Mouse (Mus musculus): ENCODE results near the gene Fat2. TPM values are rescaled to one million over a fixed set of nuclear protein-coding genes. Genes with fewer than 3 reads are reported as not detected.

Gene Fat2
- polyA plus RNA-seq, 1 experiment from 2014 or later: not detected

- WGBS (ENCODE audit: missing documents): 100% methylated on average over 2 of the region's 2 CpGs
- H3K4me3 ChIP-seq (ENCODE audit: inconsistent target): no peak overlapping the region
- no peak overlapping the region for H3K27ac ChIP-seq
- H3K79me2 ChIP-seq (ENCODE audit: inconsistent target): no peaks in the 10 kb centered on the region
- H3K36me3 ChIP-seq (ENCODE audit: inconsistent target): no peaks in the 10 kb centered on the region
Observed at GRCm38 (mm10) chr11:55356846-55357245, 20.5 kb upstream of the Fat2 start.

- Histone ChIP-seq H3K79me2 (ENCODE audit: inconsistent target) (no peaks in the 10 kb centered on the region), H3K36me3 (ENCODE audit: inconsistent target) (no peaks in the 10 kb centered on the region), H3K4me3 (ENCODE audit: inconsistent target) (no peak overlapping the region), H3K27ac (no peak overlapping the region)
- 83% methylated on average over 11 of the region's 11 CpGs for WGBS (ENCODE audit: missing documents)
Observed at GRCm38 (mm10) chr11:55341961-55342371, 5.6 kb upstream of the Fat2 start.

- no peak overlapping the region for H3K27ac ChIP-seq
- WGBS (ENCODE audit: missing documents): 63% methylated on average over 2 of the region's 2 CpGs
- no peaks in the 10 kb centered on the region for H3K79me2 ChIP-seq (ENCODE audit: inconsistent target)
- H3K4me3 ChIP-seq (ENCODE audit: inconsistent target): no peak overlapping the region
- H3K36me3 ChIP-seq (ENCODE audit: inconsistent target): no peaks in the 10 kb centered on the region
Observed at GRCm38 (mm10) chr11:55340789-55341188, 4.4 kb upstream of the Fat2 start.

GRCm38 (mm10) chr11:55337032-55337769 is 837 bp upstream of the Fat2 start:
- Histone ChIP-seq H3K4me3 (ENCODE audit: inconsistent target) (no peak overlapping the region), H3K79me2 (ENCODE audit: inconsistent target) (no peaks in the 10 kb centered on the region), H3K36me3 (ENCODE audit: inconsistent target) (no peaks in the 10 kb centered on the region), H3K27ac (no peak overlapping the region)
- WGBS (ENCODE audit: missing documents): 68% methylated on average over 5 of the region's 5 CpGs

- H3K27ac ChIP-seq: no peak overlapping the region
- 88% methylated on average over 13 of the region's 14 CpGs for WGBS (ENCODE audit: missing documents)
Observed at GRCm38 (mm10) chr11:55335314-55336076, 869 bp downstream of the Fat2 start.

GRCm38 (mm10) chr11:55334545-55334944 is 1.8 kb downstream of the Fat2 start:
- no peaks in the 10 kb centered on the region for H3K79me2 ChIP-seq (ENCODE audit: inconsistent target)
- 93% methylated on average over 4 of the region's 4 CpGs for WGBS (ENCODE audit: missing documents)
- no peaks in the 10 kb centered on the region for H3K36me3 ChIP-seq (ENCODE audit: inconsistent target)
- H3K27ac ChIP-seq: no peak overlapping the region
- no peak overlapping the region for H3K4me3 ChIP-seq (ENCODE audit: inconsistent target)

More at GRCm38 (mm10) chr11:55335314-55336076, 869 bp downstream of the Fat2 start:
- Histone ChIP-seq H3K4me3 (ENCODE audit: inconsistent target) (no peak overlapping the region), H3K36me3 (ENCODE audit: inconsistent target) (no peaks in the 10 kb centered on the region), H3K79me2 (ENCODE audit: inconsistent target) (no peaks in the 10 kb centered on the region)

GRCm38 (mm10) chr11:55334063-55334462 is 2.3 kb downstream of the Fat2 start:
- H3K27ac ChIP-seq: no peak overlapping the region
- H3K36me3 ChIP-seq (ENCODE audit: inconsistent target): no peaks in the 10 kb centered on the region
- H3K79me2 ChIP-seq (ENCODE audit: inconsistent target): no peaks in the 10 kb centered on the region
- no peak overlapping the region for H3K4me3 ChIP-seq (ENCODE audit: inconsistent target)
- WGBS (ENCODE audit: missing documents): 86% methylated on average over 6 of the region's 6 CpGs

GRCm38 (mm10) chr11:55329868-55330772 is 6.2 kb downstream of the Fat2 start:
- no peaks in the 10 kb centered on the region for H3K36me3 ChIP-seq (ENCODE audit: inconsistent target)
- no peak overlapping the region for H3K4me3 ChIP-seq (ENCODE audit: inconsistent target)
- 92% methylated on average over 16 of the region's 16 CpGs for WGBS (ENCODE audit: missing documents)
- H3K27ac ChIP-seq: no peak overlapping the region
- no peaks in the 10 kb centered on the region for H3K79me2 ChIP-seq (ENCODE audit: inconsistent target)

GRCm38 (mm10) chr11:55327558-55328409 is 8.6 kb downstream of the Fat2 start:
- WGBS (ENCODE audit: missing documents): 89% methylated on average over 9 of the region's 9 CpGs
- no peak overlapping the region for H3K4me3 ChIP-seq (ENCODE audit: inconsistent target)
- H3K36me3 ChIP-seq (ENCODE audit: inconsistent target): no peaks in the 10 kb centered on the region
- no peaks in the 10 kb centered on the region for H3K79me2 ChIP-seq (ENCODE audit: inconsistent target)
- no peak overlapping the region for H3K27ac ChIP-seq

- no peak overlapping the region for H3K27ac ChIP-seq
- 80% methylated on average over 4 of the region's 5 CpGs for WGBS (ENCODE audit: missing documents)
- H3K79me2 ChIP-seq (ENCODE audit: inconsistent target): no peaks in the 10 kb centered on the region
- no peaks in the 10 kb centered on the region for H3K36me3 ChIP-seq (ENCODE audit: inconsistent target)
- H3K4me3 ChIP-seq (ENCODE audit: inconsistent target): no peak overlapping the region
Observed at GRCm38 (mm10) chr11:55327111-55327510, 9.3 kb downstream of the Fat2 start.

- 90% methylated on average over 6 of the region's 7 CpGs for WGBS (ENCODE audit: missing documents)
- no peak overlapping the region for H3K4me3 ChIP-seq (ENCODE audit: inconsistent target)
- no peaks in the 10 kb centered on the region for H3K79me2 ChIP-seq (ENCODE audit: inconsistent target)
- H3K36me3 ChIP-seq (ENCODE audit: inconsistent target): no peaks in the 10 kb centered on the region
- no peak overlapping the region for H3K27ac ChIP-seq
Observed at GRCm38 (mm10) chr11:55326211-55326610, 10.2 kb downstream of the Fat2 start.

- no peak overlapping the region for H3K27ac ChIP-seq
- H3K4me3 ChIP-seq (ENCODE audit: inconsistent target): no peak overlapping the region
- H3K79me2 ChIP-seq (ENCODE audit: inconsistent target): no peaks in the 10 kb centered on the region
- no peaks in the 10 kb centered on the region for H3K36me3 ChIP-seq (ENCODE audit: inconsistent target)
- 88% methylated on average over 8 of the region's 8 CpGs for WGBS (ENCODE audit: missing documents)
Observed at GRCm38 (mm10) chr11:55323854-55324253, 12.5 kb downstream of the Fat2 start.

GRCm38 (mm10) chr11:55320990-55321389 is 15.4 kb downstream of the Fat2 start:
- Histone ChIP-seq H3K36me3 (ENCODE audit: inconsistent target) (no peaks in the 10 kb centered on the region), H3K4me3 (ENCODE audit: inconsistent target) (no peak overlapping the region), H3K79me2 (ENCODE audit: inconsistent target) (no peaks in the 10 kb centered on the region), H3K27ac (no peak overlapping the region)
- 56% methylated on average over 2 of the region's 2 CpGs for WGBS (ENCODE audit: missing documents)

- Histone ChIP-seq H3K27ac (no peak overlapping the region), H3K36me3 (ENCODE audit: inconsistent target) (no peaks in the 10 kb centered on the region), H3K79me2 (ENCODE audit: inconsistent target) (no peaks in the 10 kb centered on the region), H3K4me3 (ENCODE audit: inconsistent target) (no peak overlapping the region)
- WGBS (ENCODE audit: missing documents): 24% methylated on average over 6 of the region's 6 CpGs
Observed at GRCm38 (mm10) chr11:55315966-55316365, 20.4 kb downstream of the Fat2 start.

Measured in macrophage (primary cell).